Mouse (Mus musculus): ENCODE data around the gene Flt3. TPM values are rescaled to one million over a fixed set of nuclear protein-coding genes. Genes with fewer than 3 reads are reported as not detected.

Flt3 gene
- polyA plus RNA-seq, 2 experiments = 0.21 to 0.28 TPM

GRCm38 (mm10) chr5:147435224-147435623, 34.9 kb upstream of the Flt3 start:
- WGBS = 74% methylated on average over 4 of the region's 4 CpGs
- Histone ChIP-seq H3K4me3 (replicated peaks; ENCODE audit: low read length) (no peak overlapping the region), H3K9me3 (ENCODE audit: control insufficient read depth, low read length) (no peaks in the 10 kb centered on the region), H3K27me3 (ENCODE audit: control insufficient read depth, insufficient read depth, low read length) (no peaks in the 10 kb centered on the region), H3K9ac (ENCODE audit: low read depth, low read length, severe bottlenecking) (no peak overlapping the region), H3K36me3 (ENCODE audit: control insufficient read depth, insufficient read depth, low read length) (no peaks in the 10 kb centered on the region; the same call in 1 of the 2 replicates), H3K4me1 (ENCODE audit: control insufficient read depth, insufficient read depth, low read length) (peaks cover 13% of the 10 kb centered on the region), H3K4me2 (replicated peaks; ENCODE audit: low read depth, low read length, severe bottlenecking) (no peak overlapping the region), H3K27ac (replicated peaks; ENCODE audit: low read depth, low read length) (no peak overlapping the region)
- DNase-seq (ENCODE audit: low spot score) (no peak), ATAC-seq (ENCODE audit: low FRiP score, low read depth) (no peak)
- no peak for TF ChIP-seq POLR2A (IDR thresholded peaks at IDR 0.05; ENCODE audit: borderline replicate concordance, extremely low read depth, insufficient read depth, insufficient read length)

- no peak for TF ChIP-seq POLR2A (IDR thresholded peaks at IDR 0.05; ENCODE audit: borderline replicate concordance, extremely low read depth, insufficient read depth, insufficient read length)
- Histone ChIP-seq H3K4me1 (ENCODE audit: control insufficient read depth, insufficient read depth, low read length) (peaks cover 22% of the 10 kb centered on the region), H3K27me3 (ENCODE audit: control insufficient read depth, insufficient read depth, low read length) (no peaks in the 10 kb centered on the region), H3K9ac (ENCODE audit: low read depth, low read length, severe bottlenecking) (no peak overlapping the region), H3K4me3 (replicated peaks; ENCODE audit: low read length) (no peak overlapping the region), H3K4me2 (replicated peaks; ENCODE audit: low read depth, low read length, severe bottlenecking) (no peak overlapping the region), H3K36me3 (ENCODE audit: control insufficient read depth, insufficient read depth, low read length) (no peaks in the 10 kb centered on the region; the same call in 1 of the 2 replicates), H3K27ac (replicated peaks; ENCODE audit: low read depth, low read length) (no peak overlapping the region), H3K9me3 (ENCODE audit: control insufficient read depth, low read length) (no peaks in the 10 kb centered on the region)
- DNase-seq (ENCODE audit: low spot score) (no peak), ATAC-seq (ENCODE audit: low FRiP score, low read depth) (no peak)
- WGBS = 91% methylated on average over 8 of the region's 8 CpGs
Observed at GRCm38 (mm10) chr5:147432927-147433326, 32.6 kb upstream of the Flt3 start.

- Histone ChIP-seq H3K4me3 (replicated peaks; ENCODE audit: low read length) (peak overlapping the region; percentile 99), H3K9me3 (ENCODE audit: control insufficient read depth, low read length) (no peaks in the 10 kb centered on the region), H3K4me1 (ENCODE audit: control insufficient read depth, insufficient read depth, low read length) (peaks cover 22% of the 10 kb centered on the region), H3K27me3 (ENCODE audit: control insufficient read depth, insufficient read depth, low read length) (no peaks in the 10 kb centered on the region), H3K36me3 (ENCODE audit: control insufficient read depth, insufficient read depth, low read length) (no peaks in the 10 kb centered on the region), H3K27ac (replicated peaks; ENCODE audit: low read depth, low read length) (peak overlapping the region; percentile 97), H3K4me2 (replicated peaks; ENCODE audit: low read depth, low read length, severe bottlenecking) (peak overlapping the region; percentile 75), H3K9ac (ENCODE audit: low read depth, low read length, severe bottlenecking) (peak overlapping the region; percentile 97)
- TF ChIP-seq POLR2A (IDR thresholded peaks at IDR 0.05; ENCODE audit: borderline replicate concordance, extremely low read depth, insufficient read depth, insufficient read length) = no peak
- DNase-seq (ENCODE audit: low spot score) (peak; percentile 57), ATAC-seq (ENCODE audit: low FRiP score, low read depth) (peak; percentile 58)
- WGBS = under 1% methylated on average over 25 of the region's 68 CpGs
Observed at GRCm38 (mm10) chr5:147430936-147431839, 30.9 kb upstream of the Flt3 start.

- Histone ChIP-seq H3K9ac (ENCODE audit: low read depth, low read length, severe bottlenecking) (peak overlapping the region; percentile 97), H3K27me3 (ENCODE audit: control insufficient read depth, insufficient read depth, low read length) (no peaks in the 10 kb centered on the region), H3K27ac (replicated peaks; ENCODE audit: low read depth, low read length) (peak overlapping the region; percentile 97), H3K36me3 (ENCODE audit: control insufficient read depth, insufficient read depth, low read length) (no peaks in the 10 kb centered on the region), H3K4me2 (replicated peaks; ENCODE audit: low read depth, low read length, severe bottlenecking) (peak overlapping the region; percentile 75), H3K4me1 (ENCODE audit: control insufficient read depth, insufficient read depth, low read length) (peaks cover 22% of the 10 kb centered on the region), H3K4me3 (replicated peaks; ENCODE audit: low read length) (peak overlapping the region; percentile 99), H3K9me3 (ENCODE audit: control insufficient read depth, low read length) (no peaks in the 10 kb centered on the region)
- under 1% methylated on average over 18 of the region's 91 CpGs for WGBS
- DNase-seq (ENCODE audit: low spot score) (no peak), ATAC-seq (ENCODE audit: low FRiP score, low read depth) (peak; percentile 81)
- TF ChIP-seq POLR2A (IDR thresholded peaks at IDR 0.05; ENCODE audit: borderline replicate concordance, extremely low read depth, insufficient read depth, insufficient read length) = no peak
Observed at GRCm38 (mm10) chr5:147430361-147430935, 30.2 kb upstream of the Flt3 start.

GRCm38 (mm10) chr5:147429535-147430305, 29.4 kb upstream of the Flt3 start, which contains the start of gene Pan3:
Pan3 (plus strand) TSS chr5:147430161.
- peak; percentile 88 for ATAC-seq (ENCODE audit: low FRiP score, low read depth)
- Histone ChIP-seq H3K4me1 (ENCODE audit: control insufficient read depth, insufficient read depth, low read length) (peaks cover 16% of the 10 kb centered on the region; the same call in 1 of the 2 replicates), H3K27me3 (ENCODE audit: control insufficient read depth, insufficient read depth, low read length) (no peaks in the 10 kb centered on the region), H3K9me3 (ENCODE audit: control insufficient read depth, low read length) (no peaks in the 10 kb centered on the region), H3K4me3 (replicated peaks; ENCODE audit: low read length) (peak within 1 kb of the TSS; percentile 99), H3K36me3 (ENCODE audit: control insufficient read depth, insufficient read depth, low read length) (no peaks in the 10 kb centered on the region), H3K27ac (replicated peaks; ENCODE audit: low read depth, low read length) (peak within 1 kb of the TSS; percentile 97), H3K9ac (ENCODE audit: low read depth, low read length, severe bottlenecking) (peak within 1 kb of the TSS; percentile 97), H3K4me2 (replicated peaks; ENCODE audit: low read depth, low read length, severe bottlenecking) (peak within 1 kb of the TSS; percentile 75)
- under 1% methylated on average over 37 of the region's 51 CpGs for WGBS
- peak; percentile 79; the same call in 1 of the 2 replicates for TF ChIP-seq POLR2A (IDR thresholded peaks at IDR 0.05; ENCODE audit: borderline replicate concordance, extremely low read depth, insufficient read depth, insufficient read length)
- peak; percentile 86 for DNase-seq (ENCODE audit: low spot score)

All from limb, embryonic 14.5 days (tissue).